Mouse (Mus musculus) lung, adult 2 months (tissue): Measurements from ENCODE around the gene Clybl. TPM values are rescaled to one million over a fixed set of nuclear protein-coding genes. Genes with fewer than 3 reads are reported as not detected.

ENCODE experiments used
- DNase-seq: peaks from one replicate; pipeline ENCODE4 v3.0.0; 2022
- H3K4me1 ChIP-seq: fragments of 200-500 bp; 2 replicates; pipeline ENCODE4 v1.6.1; 2011; ENCODE audit warnings: low read length; ENCODE audit not compliant: control insufficient read depth, insufficient read depth
- H3K4me3 ChIP-seq: fragments of 200-500 bp; replicated peaks from 2 replicates; pipeline ENCODE3; 2011; ENCODE audit warnings: low read depth, mild to moderate bottlenecking, control low read depth, low read length; ENCODE audit errors: extremely low read depth
- CTCF ChIP-seq: fragments of 200-500 bp; IDR thresholded peaks from 2 replicates; pipeline ENCODE4 v1.5.1; 2011; ENCODE audit warnings: mild to moderate bottlenecking, low read length, control low read depth; ENCODE audit not compliant: insufficient read depth
- POLR2A ChIP-seq: fragments of 200-500 bp; IDR thresholded peaks from 2 replicates; pipeline ENCODE4 v1.6.1; 2011; ENCODE audit warnings: low read depth, mild to moderate bottlenecking, control low read depth, low read length, borderline replicate concordance; ENCODE audit errors: extremely low read depth
- WGBS: fragments of 180-500 bp; shearing (Covaris S2); methylation state at CpG from one replicate; pipeline ENCODE4 v1.1.7; 2018; 5-methylcytosine and 5-hydroxymethylcytosine counted together
- polyA plus RNA-seq: library from polyadenylated mRNA; depleted of rRNA; stranded (reverse); fragments of >200 nt; gene quantifications from 2 replicates; pipeline ENCODE4 v1.2.3, GENCODE M21; 2012

Clybl gene
- polyA plus RNA-seq, 1 experiment, result 5.8 TPM

- no peaks in the 10 kb centered on the region for H3K4me1 ChIP-seq
- no peak overlapping the region for H3K4me3 ChIP-seq
- 70% methylated on average over 5 of the region's 5 CpGs for WGBS
- DNase-seq, result no peak
- no peak for TF ChIP-seq POLR2A
- TF ChIP-seq CTCF, result no peak
These were observed 76.8 kb downstream of the Clybl start for GRCm38 (mm10) chr14:122258297-122258696.

- DNase-seq, result no peak
- no peaks in the 10 kb centered on the region for H3K4me1 ChIP-seq
- WGBS, result 74% methylated on average over 1 of the region's 1 CpGs
- TF ChIP-seq CTCF, result no peak
- TF ChIP-seq POLR2A, result no peak
- no peak overlapping the region for H3K4me3 ChIP-seq
These were observed 79.7 kb downstream of the Clybl start for GRCm38 (mm10) chr14:122261250-122261649.

GRCm38 (mm10) chr14:122262851-122263659 is 81.6 kb downstream of the Clybl start:
- H3K4me3 ChIP-seq, result no peak overlapping the region
- TF ChIP-seq CTCF (no peak), POLR2A (no peak)
- no peaks in the 10 kb centered on the region for H3K4me1 ChIP-seq
- 67% methylated on average over 16 of the region's 16 CpGs for WGBS
- DNase-seq, result no peak

GRCm38 (mm10) chr14:122265214-122265613 is 83.7 kb downstream of the Clybl start:
- no peak overlapping the region for H3K4me3 ChIP-seq
- H3K4me1 ChIP-seq, result no peaks in the 10 kb centered on the region
- no peak for DNase-seq
- WGBS, result 47% methylated on average over 7 of the region's 7 CpGs
- TF ChIP-seq POLR2A, result no peak

- no peak for TF ChIP-seq CTCF
- TF ChIP-seq POLR2A, result no peak
- WGBS, result 40% methylated on average over 4 of the region's 4 CpGs
- Histone ChIP-seq H3K4me1 (no peaks in the 10 kb centered on the region), H3K4me3 (no peak overlapping the region)
- no peak for DNase-seq
These were observed 86.1 kb downstream of the Clybl start for GRCm38 (mm10) chr14:122267590-122267989.

- H3K4me3 ChIP-seq, result no peak overlapping the region
- DNase-seq, result no peak
- TF ChIP-seq POLR2A (no peak), CTCF (no peak)
- WGBS, result 52% methylated on average over 14 of the region's 14 CpGs
- no peaks in the 10 kb centered on the region for H3K4me1 ChIP-seq
These were observed 89.7 kb downstream of the Clybl start for GRCm38 (mm10) chr14:122271104-122271746.

- 97% methylated on average over 8 of the region's 8 CpGs for WGBS
These were observed 95.6 kb downstream of the Clybl start for GRCm38 (mm10) chr14:122277142-122277541.

GRCm38 (mm10) chr14:122279462-122280308 is 98.2 kb downstream of the Clybl start:
- WGBS, result 64% methylated on average over 16 of the region's 16 CpGs
- no peak for DNase-seq
- Histone ChIP-seq H3K4me1 (no peaks in the 10 kb centered on the region), H3K4me3 (no peak overlapping the region)
- no peak for TF ChIP-seq CTCF
- TF ChIP-seq POLR2A, result no peak

More at GRCm38 (mm10) chr14:122277142-122277541, 95.6 kb downstream of the Clybl start:
- TF ChIP-seq CTCF (no peak), POLR2A (no peak)
- Histone ChIP-seq H3K4me1 (no peaks in the 10 kb centered on the region), H3K4me3 (no peak overlapping the region)
- DNase-seq, result no peak

- Histone ChIP-seq H3K4me1 (no peaks in the 10 kb centered on the region), H3K4me3 (no peak overlapping the region)
- WGBS, result 48% methylated on average over 21 of the region's 21 CpGs
- TF ChIP-seq POLR2A (no peak), CTCF (no peak)
- no peak for DNase-seq
These were observed 99.0 kb downstream of the Clybl start for GRCm38 (mm10) chr14:122280309-122281071.
